Mouse (Mus musculus) adrenal gland, postnatal 25 days (tissue): ENCODE data around the gene Eif3l. TPM values are rescaled to one million over a fixed set of nuclear protein-coding genes. Genes with fewer than 3 reads are reported as not detected.

Source experiments
- DNase-seq: peaks from one replicate; pipeline ENCODE4 v3.0.0; 2021; ENCODE audit warnings: mixed read lengths
- total RNA-seq: library from RNA; stranded (reverse); gene quantifications from 2 replicates; pipeline ENCODE4 v1.2.3, GENCODE M21; 2021

Eif3l gene
- total RNA-seq, 1 experiment from 2014 or later, result 151 TPM

GRCm38 (mm10) chr15:79093083-79093839 is 18.3 kb downstream of the Eif3l start:
- DNase-seq, result peak; percentile 47

GRCm38 (mm10) chr15:79095483-79095882 is 20.5 kb downstream of the Eif3l start:
- DNase-seq, result no peak

GRCm38 (mm10) chr15:79096556-79096955 is 21.6 kb downstream of the Eif3l start:
- no peak for DNase-seq

DNA sequence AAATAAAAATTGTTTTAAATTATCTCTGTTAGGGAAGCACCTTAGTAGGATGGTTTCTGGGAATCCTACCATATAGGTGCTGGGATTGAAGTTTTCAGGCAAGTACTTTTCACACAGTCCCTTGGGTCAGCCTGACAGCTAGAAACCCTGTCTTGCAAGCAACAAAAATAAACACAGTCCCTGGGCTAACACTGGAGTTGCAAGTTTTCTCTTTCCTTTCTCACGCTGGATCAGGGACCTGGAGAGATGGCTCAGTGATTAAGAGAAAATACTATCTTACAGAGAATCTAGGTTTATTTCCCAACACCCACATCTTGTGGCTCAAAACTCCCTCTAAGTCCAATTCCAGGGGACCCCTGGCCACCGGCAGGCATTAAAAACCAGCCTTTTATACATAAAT is 22.2 kb downstream of the Eif3l start:
- no peak for DNase-seq

DNA sequence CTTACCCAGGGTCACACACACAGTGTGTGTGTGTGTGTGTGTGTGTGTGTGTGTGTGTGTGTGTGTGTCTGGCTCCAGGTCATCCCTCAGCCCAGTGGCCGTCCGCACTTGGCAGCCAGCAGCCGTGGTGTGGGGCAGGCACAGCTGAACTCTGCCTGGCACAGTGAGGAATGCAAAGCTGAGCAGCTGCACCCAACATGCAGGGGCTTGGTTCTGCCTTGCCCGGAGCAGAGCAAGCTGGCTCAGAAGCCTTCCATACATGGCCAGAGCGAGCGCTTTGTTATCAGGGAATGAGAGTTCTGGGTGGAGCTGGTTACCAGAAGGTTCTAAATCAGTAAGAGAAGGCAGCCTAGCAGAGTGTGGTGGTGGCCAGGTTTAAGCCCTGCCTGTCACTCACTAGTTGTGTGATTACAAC is 22.6 kb downstream of the Eif3l start:
- peak; percentile 73 for DNase-seq

- DNase-seq, result no peak
Observed at GRCm38 (mm10) chr15:79098220-79098619, 23.2 kb downstream of the Eif3l start.

- no peak for DNase-seq
Observed at GRCm38 (mm10) chr15:79098868-79099267, 23.9 kb downstream of the Eif3l start.

- no peak for DNase-seq
Observed at GRCm38 (mm10) chr15:79099456-79099855, 24.5 kb downstream of the Eif3l start.

- no peak for DNase-seq
Observed at GRCm38 (mm10) chr15:79100391-79100790, 25.4 kb downstream of the Eif3l start.

- DNase-seq, result no peak
Observed at GRCm38 (mm10) chr15:79101531-79101930, 26.6 kb downstream of the Eif3l start.

DNA sequence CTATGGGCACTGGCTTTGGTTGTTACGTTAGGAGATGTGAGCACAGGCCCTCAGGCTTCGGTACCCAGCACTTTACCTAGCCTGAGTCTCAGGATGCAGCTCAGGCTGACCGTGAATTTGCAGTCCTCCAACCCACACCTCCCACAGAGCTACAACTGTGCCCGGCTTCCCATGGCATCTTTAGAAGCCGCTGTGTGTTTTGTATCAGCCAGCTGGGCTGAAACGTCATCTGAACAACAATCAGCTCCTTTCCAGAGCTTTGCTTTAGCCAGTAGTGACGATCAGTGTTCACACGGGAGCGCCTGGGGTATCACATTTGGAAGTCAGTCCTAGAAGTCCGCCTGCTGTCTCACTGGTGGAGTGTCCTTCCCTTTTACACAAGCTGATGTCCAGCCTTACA is 28.3 kb downstream of the Eif3l start:
- DNase-seq, result no peak

DNA sequence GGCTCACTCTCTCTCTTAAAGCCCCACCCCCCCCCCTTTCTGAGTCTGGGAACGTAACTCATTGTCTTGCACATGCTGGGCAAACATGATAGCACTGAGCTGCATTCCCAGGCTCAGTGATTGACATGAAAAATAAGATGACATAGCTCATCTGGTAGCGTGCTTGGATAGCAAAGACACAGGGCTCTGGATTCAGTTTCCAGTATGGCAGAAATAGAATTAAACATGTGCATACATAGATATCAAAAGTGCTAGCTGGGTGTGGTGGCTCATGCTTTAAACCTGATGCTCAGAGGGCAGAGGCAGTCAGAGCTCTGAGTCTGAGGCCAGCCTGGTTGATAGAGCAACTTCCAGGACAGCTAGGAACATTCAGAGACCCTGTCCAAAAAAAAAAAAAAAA is 30.8 kb downstream of the Eif3l start:
- DNase-seq, result no peak

- DNase-seq, result no peak
Observed at GRCm38 (mm10) chr15:79107966-79108365, 33.0 kb downstream of the Eif3l start.

DNA sequence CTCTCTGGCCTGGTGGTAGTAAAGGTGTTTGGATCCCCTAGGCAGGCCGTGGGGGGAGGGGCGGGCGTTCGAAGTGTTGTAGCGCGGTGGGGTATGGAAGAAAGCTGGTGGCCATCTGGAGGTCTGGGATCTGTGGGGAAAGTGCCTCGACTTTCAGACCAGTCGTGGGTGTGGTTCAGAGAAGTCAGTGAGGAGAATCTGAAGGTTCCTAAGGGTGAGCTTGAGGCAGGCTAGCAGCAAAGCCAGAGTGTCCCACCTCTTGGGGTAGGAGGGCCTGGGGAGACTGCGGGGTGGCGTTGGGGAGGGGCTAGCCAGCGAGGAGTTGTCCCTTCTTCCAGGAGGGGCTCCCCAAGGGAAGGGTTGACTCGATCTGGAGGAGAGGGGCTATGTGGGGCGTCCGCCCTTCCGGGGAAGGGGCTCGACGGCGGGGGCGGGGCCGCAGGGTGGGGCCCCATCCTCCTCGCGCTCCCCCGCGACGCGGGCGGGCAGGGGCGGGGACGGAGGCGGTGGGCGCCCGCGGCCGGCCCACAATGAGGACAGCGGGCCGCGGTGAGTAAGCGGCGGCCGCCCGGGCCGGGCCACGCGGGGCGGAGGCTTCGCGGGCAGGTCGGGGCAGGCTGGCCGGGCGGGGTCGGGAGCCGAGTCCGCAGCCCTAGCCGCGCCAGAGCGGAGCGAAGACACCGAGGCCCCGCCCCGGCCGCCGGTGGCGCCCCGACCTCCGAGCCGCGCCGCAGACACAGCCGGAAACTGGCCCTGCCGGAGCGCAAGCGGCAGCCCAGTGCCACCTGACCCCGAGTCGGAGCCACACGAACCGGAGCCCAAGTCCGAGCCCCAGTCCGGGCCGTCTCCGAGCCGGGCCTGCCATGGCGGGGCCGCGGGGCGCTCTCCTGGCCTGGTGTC is 33.7 kb downstream of the Eif3l start, which contains the start of gene Micall1:
Gene Micall1, plus strand, starts transcription at position 478 of the 900 bp plus-strand sequence.
- peak; percentile 87 for DNase-seq

DNA sequence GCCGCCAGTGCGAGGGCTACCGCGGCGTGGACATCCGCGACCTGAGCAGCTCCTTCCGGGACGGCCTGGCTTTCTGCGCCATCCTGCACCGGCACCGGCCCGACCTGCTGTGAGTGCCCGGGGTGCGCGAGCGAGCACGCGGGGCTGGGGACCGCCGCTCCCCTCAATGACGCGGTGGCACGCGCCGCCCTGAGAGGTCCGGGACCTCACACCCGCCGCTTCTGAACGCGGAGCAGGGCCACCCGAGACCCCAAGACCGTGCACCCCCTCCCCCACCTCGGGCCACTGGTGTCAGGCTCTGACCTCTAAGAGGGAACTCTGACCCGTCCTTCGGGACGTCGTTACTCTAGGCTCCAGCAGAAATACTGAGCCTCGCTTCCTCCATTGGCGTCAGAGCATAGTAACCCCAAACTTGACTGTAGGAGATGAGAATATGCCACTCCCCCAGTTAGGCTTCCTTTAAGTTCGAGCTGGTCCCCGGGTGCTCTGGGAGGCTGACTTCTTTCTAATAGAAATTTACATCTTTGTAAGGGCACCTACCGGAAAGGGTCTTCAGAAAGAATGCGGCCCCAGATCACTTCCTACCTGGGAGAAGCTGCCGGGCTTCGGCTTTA is 34.4 kb downstream of the Eif3l start:
- DNase-seq, result peak; percentile 53

- DNase-seq, result no peak
Observed at GRCm38 (mm10) chr15:79110031-79110430, 35.1 kb downstream of the Eif3l start.

GRCm38 (mm10) chr15:79110528-79110927 is 35.5 kb downstream of the Eif3l start:
- DNase-seq, result no peak

DNA sequence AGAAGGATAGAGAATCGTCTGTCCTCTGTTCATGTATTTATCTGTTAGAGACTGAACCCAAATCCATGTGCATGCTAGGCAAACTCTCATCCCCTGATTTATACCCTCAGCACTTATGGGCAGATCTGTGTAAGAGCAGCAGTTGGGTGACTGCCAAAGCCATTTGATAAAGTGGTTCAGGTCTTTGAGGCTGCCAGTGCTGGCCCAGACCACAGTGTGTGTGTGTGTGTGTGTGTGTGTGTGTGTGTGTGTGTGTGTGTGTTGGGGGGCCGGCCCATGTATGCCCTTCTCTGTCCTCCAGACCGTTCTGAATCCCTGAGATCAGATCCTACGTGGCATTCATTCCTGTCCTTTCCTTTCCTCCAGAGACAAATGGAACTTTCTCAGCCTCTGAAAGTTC is 36.8 kb downstream of the Eif3l start:
- DNase-seq, result no peak

GRCm38 (mm10) chr15:79115276-79115675 is 40.3 kb downstream of the Eif3l start:
- no peak for DNase-seq

DNA sequence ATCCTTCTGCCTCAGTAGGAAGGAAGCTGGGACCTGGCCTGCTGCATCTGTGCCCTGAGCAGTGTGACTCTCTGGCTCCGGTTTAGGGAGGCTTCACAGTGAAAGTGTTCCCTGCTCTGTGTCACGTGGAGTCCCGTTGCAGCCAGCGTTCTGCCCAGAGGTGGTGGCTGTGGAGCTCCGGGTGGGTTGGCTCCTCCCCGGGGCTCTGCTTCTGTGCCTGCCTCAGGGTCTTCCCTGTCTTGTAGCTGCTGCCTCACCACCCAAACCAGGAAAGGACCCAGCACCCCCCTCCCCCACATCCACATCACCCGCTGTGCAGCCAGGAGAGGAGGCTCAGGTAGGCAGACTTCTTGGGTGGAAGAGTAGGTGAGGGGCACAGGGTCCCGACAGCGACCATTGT is 44.5 kb downstream of the Eif3l start:
- no peak for DNase-seq

DNA sequence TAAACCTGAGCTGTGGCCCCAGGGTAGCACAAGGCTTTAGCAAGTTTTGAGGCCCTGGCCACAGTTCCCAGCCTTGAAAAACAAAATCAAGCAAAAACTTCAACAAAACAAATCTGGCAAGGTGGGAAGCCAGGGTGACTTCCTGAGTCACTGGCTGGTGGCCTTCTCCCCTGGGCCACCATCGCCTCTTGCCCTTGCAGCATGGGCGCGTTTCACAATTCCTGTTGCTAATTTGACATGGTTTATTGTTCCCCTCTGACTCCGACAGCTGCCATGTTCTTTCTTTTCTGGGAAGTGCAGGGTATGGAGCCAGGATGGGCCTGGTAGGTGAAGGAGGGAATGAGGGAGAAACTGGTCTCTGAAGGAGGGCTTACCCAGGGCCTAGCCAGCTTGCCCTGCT is 47.1 kb downstream of the Eif3l start:
- DNase-seq, result no peak

GRCm38 (mm10) chr15:79122546-79122945 is 47.6 kb downstream of the Eif3l start:
- DNase-seq, result no peak

DNA sequence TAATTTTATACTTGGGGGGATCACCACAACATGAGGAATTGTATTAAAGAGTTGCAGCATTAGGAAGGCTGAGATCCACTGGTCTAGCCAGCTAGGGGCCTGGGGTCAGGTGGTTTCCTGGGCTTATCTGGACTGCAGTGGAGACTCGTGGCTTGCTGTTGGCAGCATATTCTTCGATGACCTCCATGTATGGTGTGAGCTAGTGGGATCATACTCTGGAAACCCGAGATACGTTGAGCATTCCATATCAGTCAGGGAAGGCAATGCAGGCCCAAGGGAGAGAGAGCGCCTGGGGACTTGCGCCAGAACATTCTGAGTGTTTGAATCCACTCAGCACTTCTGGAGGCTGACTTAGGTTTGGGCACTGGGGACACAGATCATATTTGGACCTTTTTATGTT is 48.8 kb downstream of the Eif3l start:
- DNase-seq, result no peak
